Mouse (Mus musculus): ENCODE results near the gene Ppp1r9a. TPM values are rescaled to one million over a fixed set of nuclear protein-coding genes. Genes with fewer than 3 reads are reported as not detected.

Gene Ppp1r9a
- total and polyA plus RNA-seq, 3 experiments = 0.03 TPM; not detected in 2

GRCm38 (mm10) chr6:4948056-4948455, 45.3 kb downstream of the Ppp1r9a start:
- H3K4me3 ChIP-seq (ENCODE audit: control insufficient read depth in 1 of 2, insufficient read depth in 1 of 2, low read depth in 2 of 2, low read length in 2 of 2) = no peak overlapping the region
- H3K79me2 ChIP-seq (ENCODE audit: control insufficient read depth, insufficient read depth, low read length, poor library complexity) = no peaks in the 10 kb centered on the region
- no peaks in the 10 kb centered on the region for H3K9me3 ChIP-seq (replicated peaks; ENCODE audit: insufficient read depth, low read length)
- no peak overlapping the region for H3K9ac ChIP-seq (ENCODE audit: control insufficient read depth, low read depth, low read length, poor library complexity, severe bottlenecking)
- no peaks in the 10 kb centered on the region for H3K4me1 ChIP-seq (ENCODE audit: control insufficient read depth in 1 of 2, insufficient read depth in 2 of 2, low read length in 2 of 2)
- H3K36me3 ChIP-seq (ENCODE audit: control insufficient read depth in 1 of 2, insufficient read depth in 2 of 2, low read length in 2 of 2) = no peaks in the 10 kb centered on the region
- TF ChIP-seq POLR2A (IDR thresholded peaks at IDR 0.05; ENCODE audit: control insufficient read depth in 1 of 2, insufficient read depth in 1 of 2, low read depth in 1 of 2, low read length in 2 of 2, poor library complexity in 1 of 2) = no peak
- no peak for TF ChIP-seq SMC3 (IDR thresholded peaks at IDR 0.05; ENCODE audit: low read depth, low read length)
- TF ChIP-seq GATA1 (IDR thresholded peaks at IDR 0.05; ENCODE audit: low read depth, low read length) = no peak
- TF ChIP-seq E2F4 (IDR thresholded peaks at IDR 0.05; ENCODE audit: borderline replicate concordance, low read depth, low read length) = no peak
- no peak for TF ChIP-seq JUND (IDR thresholded peaks at IDR 0.05; ENCODE audit: low read depth, low read length)
- TF ChIP-seq USF2 (IDR thresholded peaks at IDR 0.05; ENCODE audit: borderline replicate concordance in 1 of 2, insufficient read depth in 1 of 2, low read depth in 1 of 2, low read length in 2 of 2) = no peak
- TF ChIP-seq MYC (IDR thresholded peaks at IDR 0.05; ENCODE audit: low read depth, low read length) = no peak
- TF ChIP-seq ETS1 (IDR thresholded peaks at IDR 0.05; ENCODE audit: low read depth, low read length) = no peak
- no peak for TF ChIP-seq TBP (IDR thresholded peaks at IDR 0.05; ENCODE audit: low read depth, low read length)
- TF ChIP-seq CHD1 (IDR thresholded peaks at IDR 0.05; ENCODE audit: low read depth, low read length) = no peak
- TF ChIP-seq USF1 (IDR thresholded peaks at IDR 0.05; ENCODE audit: low read depth, low read length) = no peak
- no peak for TF ChIP-seq MXI1 (IDR thresholded peaks at IDR 0.05; ENCODE audit: low read depth, low read length)
- DNase-seq (ENCODE audit: low read depth, low spot score) = no peak
- H3K27ac ChIP-seq (ENCODE audit: control insufficient read depth, low read depth, low read length) = no peak overlapping the region
- H3K27me3 ChIP-seq (ENCODE audit: control insufficient read depth in 1 of 2, insufficient read depth in 2 of 2, low read length in 2 of 2) = peaks cover 4 to 5% of the 10 kb centered on the region in 2 experiments

DNA sequence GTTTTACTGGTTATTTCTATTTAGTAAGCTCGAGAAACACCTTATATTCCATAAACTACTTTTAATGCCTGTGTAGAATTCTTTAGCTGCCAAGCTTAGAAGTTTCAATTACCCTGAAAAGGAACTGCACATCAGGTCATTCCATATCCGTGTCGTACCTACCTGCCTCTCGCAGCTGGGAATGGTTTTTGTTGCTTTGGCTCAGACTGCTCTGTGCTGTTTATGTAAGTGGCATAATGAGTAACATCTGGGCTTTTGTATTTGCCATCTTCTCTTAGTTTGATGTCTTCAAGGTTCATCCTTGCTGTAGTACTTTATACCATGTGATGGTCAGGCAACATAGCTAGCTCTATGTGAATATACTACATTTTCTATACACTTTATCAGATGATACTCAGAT, 47.0 kb downstream of the Ppp1r9a start:
- H3K4me1 ChIP-seq (ENCODE audit: control insufficient read depth in 1 of 2, insufficient read depth in 2 of 2, low read length in 2 of 2) = no peaks in the 10 kb centered on the region
- H3K9ac ChIP-seq (ENCODE audit: control insufficient read depth, low read depth, low read length, poor library complexity, severe bottlenecking) = no peak overlapping the region
- DNase-seq (ENCODE audit: low read depth, low spot score) = no peak
- peaks cover 4 to 5% of the 10 kb centered on the region in 2 experiments for H3K27me3 ChIP-seq (ENCODE audit: control insufficient read depth in 1 of 2, insufficient read depth in 2 of 2, low read length in 2 of 2)
- no peaks in the 10 kb centered on the region for H3K79me2 ChIP-seq (ENCODE audit: control insufficient read depth, insufficient read depth, low read length, poor library complexity)
- H3K27ac ChIP-seq (ENCODE audit: control insufficient read depth, low read depth, low read length) = no peak overlapping the region
- no peak overlapping the region for H3K4me3 ChIP-seq (ENCODE audit: control insufficient read depth in 1 of 2, insufficient read depth in 1 of 2, low read depth in 2 of 2, low read length in 2 of 2)
- no peaks in the 10 kb centered on the region for H3K9me3 ChIP-seq (replicated peaks; ENCODE audit: insufficient read depth, low read length)
- no peaks in the 10 kb centered on the region for H3K36me3 ChIP-seq (ENCODE audit: control insufficient read depth in 1 of 2, insufficient read depth in 2 of 2, low read length in 2 of 2)
- TF ChIP-seq MAZ (IDR thresholded peaks at IDR 0.05; ENCODE audit: low read depth, low read length) (no peak), KAT2A (conservative IDR thresholded peaks at IDR 0.05; ENCODE audit: low read depth, low read length) (no peak), POLR2AphosphoS5 (IDR thresholded peaks at IDR 0.05; ENCODE audit: borderline replicate concordance, low read depth, low read length) (no peak), TBP (IDR thresholded peaks at IDR 0.05; ENCODE audit: low read depth, low read length) (no peak), CHD1 (IDR thresholded peaks at IDR 0.05; ENCODE audit: low read depth, low read length) (no peak)
